Mouse (Mus musculus) midbrain, embryonic 13.5 days (tissue): ENCODE measurements around the gene Lgr6. TPM values are rescaled to one million over a fixed set of nuclear protein-coding genes. Genes with fewer than 3 reads are reported as not detected.

Source experiments
- ATAC-seq: fragments of 200-750 bp; cut with Nextera tagmentation; 2 replicates; pipeline ENCODE4 v1.8.0; 2017; ENCODE audit warnings: mild to moderate bottlenecking, moderate TSS enrichment, moderate library complexity
- H3K27ac ChIP-seq: fragments of 300-500 bp; sonication (generic); 2 replicates; pipeline ENCODE4 v1.5.1; 2015; ENCODE audit warnings: inconsistent platforms, mild to moderate bottlenecking, moderate library complexity
- H3K27me3 ChIP-seq: fragments of 300-500 bp; sonication (generic); 2 replicates; pipeline ENCODE4 v1.6.1; 2015; ENCODE audit warnings: mild to moderate bottlenecking, inconsistent platforms
- H3K36me3 ChIP-seq: fragments of 300-500 bp; sonication (generic); 2 replicates; pipeline ENCODE4 v1.6.1; 2015; ENCODE audit warnings: mild to moderate bottlenecking, inconsistent platforms
- H3K4me1 ChIP-seq: fragments of 300-500 bp; sonication (generic); replicated peaks from 2 replicates; pipeline ENCODE4 v1.6.1; 2015; ENCODE audit warnings: inconsistent platforms
- H3K4me2 ChIP-seq: fragments of 300-500 bp; sonication (generic); replicated peaks from 2 replicates; pipeline ENCODE4 v1.6.1; 2015; ENCODE audit warnings: moderate library complexity, mild to moderate bottlenecking, inconsistent platforms
- H3K4me3 ChIP-seq: fragments of 300-500 bp; sonication (generic); replicated peaks from 2 replicates; pipeline ENCODE4 v1.5.1; 2015; ENCODE audit warnings: mild to moderate bottlenecking, inconsistent platforms
- H3K9ac ChIP-seq: fragments of 300-500 bp; sonication (generic); replicated peaks from 2 replicates; pipeline ENCODE4 v1.6.1; 2015; ENCODE audit warnings: mild to moderate bottlenecking, inconsistent platforms
- H3K9me3 ChIP-seq: fragments of 300-500 bp; sonication (generic); 2 replicates; pipeline ENCODE4 v1.6.1; 2016; ENCODE audit warnings: mild to moderate bottlenecking, inconsistent platforms
- WGBS: fragments of 180-500 bp; shearing (Covaris S2); methylation state at CpG from one replicate; pipeline ENCODE4 v1.1.7; 2015; 5-methylcytosine and 5-hydroxymethylcytosine counted together
- polyA plus RNA-seq: library from polyadenylated mRNA; unstranded; fragments of >200 nt; fragmentation: Nextera tagmentation; extraction: Ambion mirVana; gene quantifications from 2 replicates; pipeline ENCODE4 v1.2.1, GENCODE M21; 2015

Gene Lgr6
- polyA plus RNA-seq, 1 experiment from 2014 or later: 0.44 TPM

DNA sequence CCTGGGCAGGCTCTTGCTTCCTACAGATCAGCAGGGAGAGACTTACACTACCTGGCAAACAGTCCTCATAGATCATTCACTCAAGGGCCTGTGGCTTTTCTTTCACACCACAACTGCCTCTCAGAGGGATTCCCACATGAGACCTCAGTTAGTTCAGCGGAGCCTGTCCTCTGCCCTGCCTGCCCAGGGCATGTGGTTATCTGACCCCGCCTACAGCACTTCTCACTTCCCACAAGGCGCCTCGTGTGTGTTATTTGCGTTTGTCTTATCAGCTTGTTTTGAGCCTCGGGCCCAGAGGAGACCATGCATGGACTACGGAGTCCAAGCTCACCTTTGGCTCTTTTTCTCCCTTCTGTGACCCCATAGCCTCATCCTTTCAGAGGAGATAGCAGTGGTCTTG lies 9.9 kb downstream of the Lgr6 start:
- WGBS: 65% methylated on average over 7 of the region's 7 CpGs
- H3K27me3 ChIP-seq: no peaks in the 10 kb centered on the region
- no peak for ATAC-seq

DNA sequence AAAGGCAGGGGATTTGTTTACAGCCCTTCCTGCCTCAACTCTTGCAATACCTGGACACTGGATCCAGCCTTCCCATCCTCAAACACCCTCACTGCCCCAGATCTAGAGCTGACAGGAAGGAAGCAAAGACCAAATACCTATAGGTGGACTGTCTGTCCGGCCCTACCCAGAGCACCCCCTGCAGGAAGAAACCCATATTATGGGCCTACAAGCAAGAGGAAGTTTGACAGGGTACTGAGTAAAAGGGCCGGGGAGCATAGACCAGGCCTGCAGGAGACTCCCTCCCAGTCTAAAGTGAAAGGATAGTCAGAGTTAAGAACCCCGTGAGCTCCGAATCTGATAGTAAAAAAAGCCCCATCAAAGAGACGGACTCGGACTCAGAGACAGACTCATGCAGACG lies 10.4 kb downstream of the Lgr6 start:
- ATAC-seq: no peak
- 75% methylated on average over 7 of the region's 7 CpGs for WGBS

More for the DNA sequence above, 9.9 kb downstream of the Lgr6 start:
- Histone ChIP-seq H3K9ac (no peak overlapping the region), H3K27ac (no peak overlapping the region), H3K4me2 (no peak overlapping the region), H3K9me3 (no peaks in the 10 kb centered on the region), H3K4me1 (0 out of 2 replicates have a peak, but pooled peaks cover under 1% of the 10 kb centered on the region), H3K4me3 (no peak overlapping the region), H3K36me3 (no peaks in the 10 kb centered on the region)

DNA sequence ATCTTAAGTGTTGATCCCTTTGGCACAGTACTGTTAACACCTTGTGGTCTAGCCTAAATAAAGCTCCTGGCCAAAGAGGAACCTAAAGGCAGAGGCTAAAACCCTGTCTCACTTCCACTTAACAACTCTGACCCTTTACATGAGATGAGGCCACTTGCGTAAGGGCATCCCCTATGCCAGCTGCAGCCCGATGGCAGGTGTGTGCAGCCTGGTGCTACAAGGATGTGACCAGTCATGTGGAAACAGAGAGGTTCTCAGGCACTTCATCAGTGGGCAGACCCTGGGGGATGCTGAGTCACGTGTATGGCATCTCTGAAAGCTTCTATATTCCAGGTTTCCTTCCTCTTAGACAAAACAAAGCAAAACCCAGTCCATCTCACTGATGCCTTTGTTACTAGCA lies 14.2 kb downstream of the Lgr6 start:
- WGBS: 72% methylated on average over 3 of the region's 3 CpGs
- Histone ChIP-seq H3K9me3 (no peaks in the 10 kb centered on the region), H3K9ac (no peak overlapping the region), H3K4me1 (0 out of 2 replicates have a peak, but pooled peaks cover 3% of the 10 kb centered on the region), H3K4me3 (no peak overlapping the region), H3K27ac (no peak overlapping the region), H3K4me2 (no peak overlapping the region), H3K27me3 (peaks cover 8% of the 10 kb centered on the region), H3K36me3 (no peaks in the 10 kb centered on the region)
- no peak for ATAC-seq

More for the DNA sequence above, 10.4 kb downstream of the Lgr6 start:
- H3K27me3 ChIP-seq: no peaks in the 10 kb centered on the region
- no peak overlapping the region for H3K27ac ChIP-seq
- H3K4me1 ChIP-seq: no peaks in the 10 kb centered on the region
- H3K4me2 ChIP-seq: no peak overlapping the region
- H3K9ac ChIP-seq: no peak overlapping the region
- H3K36me3 ChIP-seq: no peaks in the 10 kb centered on the region
- H3K9me3 ChIP-seq: no peaks in the 10 kb centered on the region
- H3K4me3 ChIP-seq: no peak overlapping the region

DNA sequence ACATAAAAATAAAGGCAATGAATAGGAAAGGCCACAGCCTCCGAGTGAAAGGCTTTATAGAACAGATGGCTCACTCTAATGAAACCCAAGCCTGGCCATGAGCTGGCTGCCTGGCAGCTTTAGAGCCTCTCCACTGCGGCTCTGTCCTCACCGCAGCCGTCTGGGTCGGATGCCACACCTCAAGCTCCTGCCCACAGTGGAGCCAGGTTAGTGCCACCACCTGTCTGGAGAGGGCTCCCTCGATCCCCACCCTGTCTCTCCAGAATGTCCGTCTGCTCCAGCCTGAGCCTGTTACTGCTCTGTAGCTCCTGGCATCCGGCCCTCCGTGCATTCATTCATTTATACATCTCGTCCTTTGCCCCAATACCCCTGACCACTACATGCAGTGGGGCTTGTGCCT lies 15.4 kb downstream of the Lgr6 start:
- no peak overlapping the region for H3K9ac ChIP-seq
- H3K27ac ChIP-seq: no peak overlapping the region
- H3K27me3 ChIP-seq: peaks cover 21% of the 10 kb centered on the region
- H3K4me3 ChIP-seq: no peak overlapping the region
- no peak for ATAC-seq
- no peaks in the 10 kb centered on the region for H3K36me3 ChIP-seq
- 82% methylated on average over 10 of the region's 10 CpGs for WGBS
- no peaks in the 10 kb centered on the region for H3K9me3 ChIP-seq
- H3K4me2 ChIP-seq: no peak overlapping the region
- H3K4me1 ChIP-seq: 0 out of 2 replicates have a peak, but pooled peaks cover 9% of the 10 kb centered on the region

DNA sequence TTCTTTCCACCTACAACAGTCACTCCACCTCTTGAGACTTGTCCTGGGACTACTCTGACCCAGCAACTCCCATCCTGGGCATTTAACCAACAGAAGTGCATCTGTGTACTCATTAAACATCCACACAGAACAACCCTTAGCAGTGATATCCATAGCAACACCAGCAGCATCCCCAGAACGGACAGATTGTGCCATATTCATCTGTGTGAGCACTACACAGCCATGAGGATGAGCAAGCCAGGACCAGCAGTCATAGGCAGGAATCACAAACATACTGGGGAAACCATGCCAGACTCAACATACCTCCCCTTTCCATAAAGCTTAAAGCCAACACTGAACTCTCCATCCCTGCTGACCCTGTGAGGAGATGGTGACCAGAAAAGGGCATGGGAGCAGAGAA lies 17.7 kb downstream of the Lgr6 start:
- Histone ChIP-seq H3K4me1 (peaks cover 17% of the 10 kb centered on the region; the same call in 1 of the 2 replicates), H3K4me2 (no peak overlapping the region), H3K9me3 (no peaks in the 10 kb centered on the region), H3K4me3 (no peak overlapping the region), H3K9ac (no peak overlapping the region), H3K27ac (no peak overlapping the region), H3K27me3 (peaks cover 30% of the 10 kb centered on the region), H3K36me3 (no peaks in the 10 kb centered on the region)
- ATAC-seq: no peak
- WGBS: 66% methylated on average over 1 of the region's 1 CpGs

DNA sequence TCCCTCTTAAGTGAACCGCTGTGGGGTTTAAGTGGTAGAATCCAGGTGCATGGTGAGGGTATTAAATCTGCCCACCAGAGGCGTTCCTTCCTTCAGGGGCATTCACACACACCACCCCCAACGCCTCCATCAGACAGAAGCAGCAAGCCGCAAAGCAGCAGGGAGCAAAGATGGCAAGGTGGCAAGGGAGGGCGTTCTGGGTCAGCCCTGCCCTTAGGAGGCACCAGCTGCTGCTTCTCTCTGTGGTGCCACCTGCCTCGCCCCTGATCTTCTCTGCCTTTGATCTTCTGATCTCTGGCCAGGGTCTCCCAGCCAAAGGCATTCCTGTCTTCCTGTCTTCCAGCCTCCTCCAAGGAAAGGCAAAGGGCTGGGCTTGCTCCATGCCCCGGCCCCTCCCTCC lies 19.1 kb downstream of the Lgr6 start:
- Histone ChIP-seq H3K9ac (no peak overlapping the region), H3K9me3 (no peaks in the 10 kb centered on the region), H3K36me3 (no peaks in the 10 kb centered on the region), H3K4me3 (no peak overlapping the region), H3K4me2 (no peak overlapping the region), H3K4me1 (peaks cover 17% of the 10 kb centered on the region; the same call in 1 of the 2 replicates), H3K27ac (no peak overlapping the region), H3K27me3 (peaks cover 30% of the 10 kb centered on the region)
- ATAC-seq: no peak
- 46% methylated on average over 7 of the region's 7 CpGs for WGBS

DNA sequence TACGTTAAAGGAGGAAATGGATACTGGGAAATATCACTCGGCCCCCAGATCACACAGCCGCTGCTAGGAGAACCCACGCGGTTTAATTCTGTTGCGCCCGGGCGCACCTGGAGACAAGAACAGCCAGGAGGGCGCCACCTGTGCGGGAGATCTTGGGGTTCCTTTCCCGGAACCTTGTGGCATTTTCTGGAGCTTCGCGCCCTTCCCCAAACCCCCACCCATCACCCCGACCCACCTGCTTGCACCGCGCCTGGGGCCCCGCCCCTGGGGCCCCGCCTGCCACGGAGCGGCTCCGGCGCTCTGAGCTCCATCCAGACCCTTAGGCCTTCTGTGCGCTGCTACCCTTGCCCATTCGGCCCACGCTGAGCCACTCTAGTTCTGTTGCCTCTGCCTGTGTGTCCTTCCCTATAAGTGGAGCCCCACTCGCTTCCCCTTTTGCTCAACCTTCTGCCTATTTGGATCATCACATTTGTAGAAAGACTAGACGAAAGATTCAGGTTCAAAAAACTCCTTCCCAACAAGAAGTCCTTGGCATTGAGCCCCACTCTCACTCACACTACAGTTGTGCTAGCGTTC lies 19.7 kb downstream of the Lgr6 start:
- WGBS: 18% methylated on average over 28 of the region's 28 CpGs
- H3K27ac ChIP-seq: no peak overlapping the region
- H3K36me3 ChIP-seq: no peaks in the 10 kb centered on the region
- no peak for ATAC-seq
- no peak overlapping the region for H3K9ac ChIP-seq
- peak overlapping the region; percentile 25; the same call in 1 of the 2 replicates for H3K4me2 ChIP-seq
- no peaks in the 10 kb centered on the region for H3K9me3 ChIP-seq
- peaks cover 17% of the 10 kb centered on the region; the same call in 1 of the 2 replicates for H3K4me1 ChIP-seq
- peaks cover 30% of the 10 kb centered on the region for H3K27me3 ChIP-seq
- no peak overlapping the region for H3K4me3 ChIP-seq

DNA sequence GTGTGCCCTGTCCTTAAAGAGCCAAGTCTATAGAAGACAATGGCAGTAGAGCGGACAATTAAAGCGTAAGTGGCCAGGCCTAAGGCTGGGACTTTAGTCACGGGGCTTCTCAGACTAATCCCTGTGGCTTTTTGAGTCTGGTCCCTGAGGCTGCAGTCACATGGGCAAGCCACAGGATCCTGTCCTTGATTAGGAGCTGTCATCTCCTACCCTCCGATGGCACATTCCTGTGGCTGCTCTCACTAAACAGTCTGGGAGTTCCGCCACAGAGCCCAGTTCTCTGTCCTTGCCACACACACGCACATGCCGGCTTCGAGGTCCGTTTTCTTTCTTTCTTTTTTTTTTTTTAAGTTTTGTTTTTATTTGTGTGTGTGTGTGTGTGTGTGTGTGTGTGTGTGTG lies 21.6 kb downstream of the Lgr6 start:
- no peak overlapping the region for H3K27ac ChIP-seq
- 47% methylated on average over 9 of the region's 9 CpGs for WGBS
- no peaks in the 10 kb centered on the region for H3K36me3 ChIP-seq

DNA sequence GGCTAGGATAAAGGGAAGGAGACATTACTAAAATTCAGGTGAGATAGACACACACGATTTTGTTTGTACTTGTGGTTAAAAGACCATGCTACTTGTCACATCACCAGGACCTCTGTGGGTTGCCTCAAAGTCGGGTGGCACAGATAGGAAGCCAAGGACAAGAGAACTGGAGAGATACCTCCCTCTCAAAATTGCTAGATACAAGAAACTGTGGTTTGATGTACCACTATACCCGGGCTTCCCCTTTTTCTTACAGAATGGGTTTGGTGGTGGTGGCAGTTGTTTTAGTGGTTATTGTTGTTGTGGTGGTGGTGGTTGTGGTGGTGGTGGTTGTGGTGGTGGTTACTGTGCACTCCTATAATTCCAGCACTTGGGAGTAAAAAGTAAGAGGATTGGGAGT lies 22.8 kb downstream of the Lgr6 start:
- H3K36me3 ChIP-seq: no peaks in the 10 kb centered on the region
- H3K27ac ChIP-seq: no peak overlapping the region
- WGBS: 86% methylated on average over 3 of the region's 3 CpGs
- no peak overlapping the region for H3K4me2 ChIP-seq
- ATAC-seq: no peak
- H3K4me3 ChIP-seq: no peak overlapping the region
- H3K9ac ChIP-seq: no peak overlapping the region
- peaks cover 19% of the 10 kb centered on the region; the same call in 1 of the 2 replicates for H3K4me1 ChIP-seq
- no peaks in the 10 kb centered on the region for H3K9me3 ChIP-seq
- H3K27me3 ChIP-seq: peaks cover 30% of the 10 kb centered on the region

More for the DNA sequence above, 21.6 kb downstream of the Lgr6 start:
- H3K4me1 ChIP-seq: peaks cover 17% of the 10 kb centered on the region; the same call in 1 of the 2 replicates
- H3K4me3 ChIP-seq: no peak overlapping the region
- no peaks in the 10 kb centered on the region for H3K9me3 ChIP-seq
- peak; percentile 30; the same call in 1 of the 2 replicates for ATAC-seq
- H3K9ac ChIP-seq: no peak overlapping the region
- peaks cover 30% of the 10 kb centered on the region for H3K27me3 ChIP-seq
- no peak overlapping the region for H3K4me2 ChIP-seq

DNA sequence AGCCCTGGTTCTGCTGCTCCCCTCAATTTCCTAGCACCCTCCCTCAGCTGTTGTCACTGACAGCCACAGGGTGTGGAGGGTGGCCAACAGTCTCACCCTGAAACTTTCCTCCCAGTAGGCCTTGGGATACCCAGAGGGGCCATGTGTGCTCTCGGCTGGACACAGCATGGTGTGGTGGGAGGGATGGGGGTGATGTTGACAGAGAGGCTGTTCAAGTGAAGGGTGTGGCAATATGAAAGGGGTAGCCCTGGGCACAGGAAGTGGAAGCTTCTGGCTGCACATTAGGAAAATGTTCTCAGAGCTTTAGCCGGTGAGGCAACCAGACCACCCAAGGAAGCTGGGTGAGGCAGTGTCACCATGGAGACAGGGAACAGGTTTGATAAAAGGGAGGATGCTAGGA lies 26.1 kb downstream of the Lgr6 start:
- Histone ChIP-seq H3K27ac (no peak overlapping the region), H3K4me1 (peaks cover 13% of the 10 kb centered on the region; the same call in 1 of the 2 replicates), H3K4me3 (no peak overlapping the region), H3K9me3 (no peaks in the 10 kb centered on the region), H3K9ac (no peak overlapping the region), H3K4me2 (no peak overlapping the region), H3K27me3 (peaks cover 3% of the 10 kb centered on the region), H3K36me3 (no peaks in the 10 kb centered on the region)
- WGBS: 57% methylated on average over 2 of the region's 2 CpGs
- no peak for ATAC-seq

DNA sequence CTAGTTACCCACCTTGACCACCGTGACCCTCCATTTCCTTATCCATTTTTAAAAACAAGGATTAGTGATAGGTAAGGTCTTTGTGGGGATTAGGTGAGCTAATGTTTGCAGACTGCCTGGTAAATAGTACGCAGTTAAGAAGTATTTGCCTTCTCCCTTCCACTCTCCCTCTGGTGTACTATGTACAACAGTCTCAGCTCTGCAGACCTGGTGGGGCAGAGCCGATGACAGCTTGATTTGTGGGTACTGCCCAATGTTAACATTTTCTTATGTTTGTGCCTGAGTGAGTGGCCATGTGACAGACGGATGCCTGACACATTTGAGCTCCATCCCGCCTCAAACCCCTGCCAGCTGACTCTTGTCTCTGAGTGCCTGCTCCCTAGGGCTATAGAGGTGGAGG lies 28.6 kb downstream of the Lgr6 start:
- H3K27me3 ChIP-seq: no peaks in the 10 kb centered on the region
- no peaks in the 10 kb centered on the region for H3K9me3 ChIP-seq
- 53% methylated on average over 5 of the region's 5 CpGs for WGBS
- H3K27ac ChIP-seq: no peak overlapping the region
- ATAC-seq: no peak
- H3K4me3 ChIP-seq: no peak overlapping the region
- H3K4me2 ChIP-seq: no peak overlapping the region
- H3K9ac ChIP-seq: no peak overlapping the region
- no peaks in the 10 kb centered on the region for H3K36me3 ChIP-seq
- peaks cover 5% of the 10 kb centered on the region; the same call in 1 of the 2 replicates for H3K4me1 ChIP-seq

DNA sequence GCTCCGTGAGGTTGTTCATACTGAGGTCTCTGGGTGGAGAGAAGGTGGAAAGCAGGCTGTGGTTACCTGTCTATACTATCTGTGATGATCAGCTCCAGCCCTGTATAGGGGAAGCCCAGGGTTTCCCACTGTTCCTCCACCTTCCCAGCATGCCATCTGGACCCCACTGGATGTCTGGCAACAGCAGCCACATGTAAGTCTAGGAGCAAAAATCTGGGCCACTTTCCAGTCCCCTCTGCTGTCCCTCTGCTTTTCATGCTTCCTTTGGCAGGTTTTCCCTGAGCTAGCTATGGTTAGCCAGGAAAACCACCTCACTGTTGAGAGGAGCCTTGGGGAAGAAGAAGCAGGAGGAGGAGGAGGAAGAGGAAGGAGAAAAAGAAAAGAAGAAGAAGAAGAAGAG lies 29.8 kb downstream of the Lgr6 start:
- Histone ChIP-seq H3K27me3 (no peaks in the 10 kb centered on the region), H3K9ac (no peak overlapping the region), H3K4me2 (no peak overlapping the region), H3K4me3 (no peak overlapping the region), H3K9me3 (no peaks in the 10 kb centered on the region), H3K27ac (no peak overlapping the region), H3K36me3 (no peaks in the 10 kb centered on the region), H3K4me1 (peaks cover 5% of the 10 kb centered on the region; the same call in 1 of the 2 replicates)
- 94% methylated on average over 1 of the region's 1 CpGs for WGBS
- no peak for ATAC-seq

DNA sequence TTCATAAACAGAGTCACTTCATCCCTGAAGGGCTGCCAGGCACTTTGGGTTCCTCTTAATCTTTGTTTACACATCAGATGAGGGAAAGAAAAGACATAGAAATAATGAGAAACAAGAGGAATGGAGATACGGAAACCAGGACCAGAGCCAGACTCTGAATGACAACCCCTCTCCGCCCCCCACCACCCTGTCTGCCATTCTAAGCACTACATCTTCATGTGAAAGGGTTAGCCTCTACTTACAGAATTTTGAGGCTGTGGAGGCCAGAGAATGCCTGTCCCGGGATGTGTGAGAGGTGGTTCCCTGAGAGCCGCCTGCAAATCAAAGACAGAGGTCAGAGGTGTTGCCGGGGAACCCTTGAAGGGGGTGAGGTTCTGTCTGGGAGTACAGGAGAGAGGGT lies 32.4 kb downstream of the Lgr6 start:
- H3K4me2 ChIP-seq: no peak overlapping the region
- H3K36me3 ChIP-seq: no peaks in the 10 kb centered on the region
- H3K9ac ChIP-seq: no peak overlapping the region
- 59% methylated on average over 5 of the region's 5 CpGs for WGBS
- no peak overlapping the region for H3K4me3 ChIP-seq
- H3K27me3 ChIP-seq: no peaks in the 10 kb centered on the region
- H3K27ac ChIP-seq: no peak overlapping the region
- peaks cover 2% of the 10 kb centered on the region; the same call in 1 of the 2 replicates for H3K4me1 ChIP-seq
- no peaks in the 10 kb centered on the region for H3K9me3 ChIP-seq
- ATAC-seq: no peak
